Mouse (Mus musculus) liver, embryonic 11.5 days (tissue): ENCODE data around the gene Sbno1. TPM values are rescaled to one million over a fixed set of nuclear protein-coding genes. Genes with fewer than 3 reads are reported as not detected.
A peak's percentile ranks its signal among the peaks of the same experiment; 100 is the strongest.

Experiments used
- ATAC-seq: fragments of 200-750 bp; cut with Nextera tagmentation; replicated peaks from 2 replicates; pipeline ENCODE4 v1.8.0; 2017; ENCODE audit warnings: moderate number of reproducible peaks, mild to moderate bottlenecking, moderate TSS enrichment, moderate library complexity; ENCODE audit not compliant: low FRiP score
- DNase-seq: peaks from one replicate; pipeline ENCODE4 v3.0.0-alpha.2; 2017; ENCODE audit warnings: low spot score
- H3K27ac ChIP-seq: fragments of 300-500 bp; sonication (generic); 2 replicates; pipeline ENCODE4 v1.5.1; 2014; ENCODE audit warnings: mild to moderate bottlenecking, low read depth, low read length, control low read depth
- H3K27me3 ChIP-seq: fragments of 300-500 bp; sonication (generic); replicated peaks from 2 replicates; pipeline ENCODE4 v1.6.1; 2014; ENCODE audit warnings: low read length, mixed read lengths; ENCODE audit not compliant: control insufficient read depth, insufficient read depth
- H3K36me3 ChIP-seq: fragments of 300-500 bp; sonication (generic); 2 replicates; pipeline ENCODE4 v1.6.1; 2014; ENCODE audit warnings: mild to moderate bottlenecking, low read length, moderate library complexity, mixed read lengths; ENCODE audit not compliant: control insufficient read depth, insufficient read depth
- H3K4me1 ChIP-seq: fragments of 300-500 bp; sonication (generic); replicated peaks from 2 replicates; pipeline ENCODE4 v1.6.1; 2014; ENCODE audit warnings: low read length, mixed read lengths; ENCODE audit not compliant: control insufficient read depth, insufficient read depth
- H3K4me2 ChIP-seq: fragments of 300-500 bp; sonication (generic); 2 replicates; pipeline ENCODE4 v1.6.1; 2014; ENCODE audit warnings: mild to moderate bottlenecking, control low read depth, moderate library complexity
- H3K4me3 ChIP-seq: fragments of 300-500 bp; sonication (generic); 2 replicates; pipeline ENCODE4 v1.5.1; 2014; ENCODE audit warnings: low read depth, low read length, control low read depth
- H3K9ac ChIP-seq: fragments of 300-500 bp; sonication (generic); 2 replicates; pipeline ENCODE4 v1.6.1; 2014; ENCODE audit warnings: low read depth, low read length, control low read depth
- H3K9me3 ChIP-seq: fragments of 300-500 bp; sonication (generic); 2 replicates; pipeline ENCODE4 v1.6.1; 2016; ENCODE audit warnings: low read length, inconsistent platforms, mixed read lengths; ENCODE audit not compliant: control insufficient read depth
- WGBS: fragments of 180-500 bp; shearing (Covaris S2); extraction: QIAGEN DNeasy Blood & Tissue Kit; methylation state at CpG from one replicate; pipeline ENCODE4 v1.1.7; 2014; 5-methylcytosine and 5-hydroxymethylcytosine counted together
- microRNA-seq: library from miRNA; unstranded; fragments of <30 nt; microRNA quantifications from one replicate; pipeline ENCODE4, GENCODE M21; 2017; ENCODE audit warnings: borderline number of aligned reads
- polyA plus RNA-seq: library from polyadenylated mRNA; unstranded; fragments of >200 nt; fragmentation: Nextera tagmentation; extraction: Ambion mirVana; gene quantifications from 2 replicates; pipeline ENCODE4 v1.2.1, GENCODE M21; 2014

Gene Sbno1
- polyA plus RNA-seq, 1 experiment from 2014 or later: 86.4 TPM

- peaks cover 15% of the 10 kb centered on the region for H3K4me1 ChIP-seq
- peak within 1 kb of the TSS; percentile 96 for H3K4me2 ChIP-seq
- ATAC-seq: peak; percentile 98
- peak within 1 kb of the TSS; percentile 64 for H3K4me3 ChIP-seq
- H3K27ac ChIP-seq: peak within 1 kb of the TSS; percentile 84
- under 1% methylated on average over 72 of the region's 72 CpGs for WGBS
- no peaks in the 10 kb centered on the region for H3K36me3 ChIP-seq
- H3K27me3 ChIP-seq: no peaks in the 10 kb centered on the region
- H3K9me3 ChIP-seq: no peaks in the 10 kb centered on the region
- DNase-seq: peak; percentile 99
- peak within 1 kb of the TSS; percentile 79 for H3K9ac ChIP-seq
Observed at GRCm38 (mm10) chr5:124327510-124328364, 98.1 kb downstream of the Sbno1 start, which contains the start of the genes Mphosph9 and 2810006K23Rik. Gene Mphosph9 (minus strand): TSS chr5:124327972. Gene 2810006K23Rik (plus strand): TSS chr5:124328089.

- 1% methylated on average over 8 of the region's 8 CpGs for WGBS
- peak overlapping the region; percentile 84; the same call in 1 of the 2 replicates for H3K27ac ChIP-seq
- peaks cover 15% of the 10 kb centered on the region for H3K4me1 ChIP-seq
- DNase-seq (no peak), ATAC-seq (no peak)
- no peaks in the 10 kb centered on the region for H3K27me3 ChIP-seq
- peak overlapping the region; percentile 64 for H3K4me3 ChIP-seq
- H3K36me3 ChIP-seq: peaks cover under 1% of the 10 kb centered on the region; the same call in 1 of the 2 replicates
- peak overlapping the region; percentile 96 for H3K4me2 ChIP-seq
- H3K9me3 ChIP-seq: no peaks in the 10 kb centered on the region
- peak overlapping the region; percentile 79 for H3K9ac ChIP-seq
Observed at GRCm38 (mm10) chr5:124326829-124327228, 99.0 kb downstream of the Sbno1 start.

Small RNA genes within 50 kb of the gene (microRNA-seq; reads per million reads assigned to microRNA genes)
- gene Gm27486: not detected

Other genes starting within 250 kb of the Sbno1 start
- gene Pitpnm2, start 176.2 kb downstream of the Sbno1 start, polyA plus RNA-seq: 5.1 and 5.9 TPM in 2 replicates
- gene Mphosph9, start 98.0 kb downstream of the Sbno1 start, polyA plus RNA-seq: 12.6 and 13.1 TPM in 2 replicates
- gene 2810006K23Rik, start 97.9 kb downstream of the Sbno1 start, polyA plus RNA-seq: 14.6 and 15.5 TPM in 2 replicates
- 97.9 and 124 TPM in 2 replicates for gene Cdk2ap1, start 62.9 kb downstream of the Sbno1 start, polyA plus RNA-seq
- 132 and 145 TPM in 2 replicates for gene Kmt5a, start 13.9 kb upstream of the Sbno1 start, polyA plus RNA-seq
- gene Rilpl2, start 52.4 kb upstream of the Sbno1 start, polyA plus RNA-seq: 18.7 and 19.8 TPM in 2 replicates
- gene Snrnp35, start 57.1 kb upstream of the Sbno1 start, polyA plus RNA-seq: 13.6 and 14.0 TPM in 2 replicates
- gene Rilpl1, start 105.4 kb upstream of the Sbno1 start, polyA plus RNA-seq: 9.8 and 10.6 TPM in 2 replicates
- gene Tmed2, start 114.7 kb upstream of the Sbno1 start, polyA plus RNA-seq: 521 and 566 TPM in 2 replicates
- 18.9 and 19.6 TPM in 2 replicates for gene Ddx55, start 126.9 kb upstream of the Sbno1 start, polyA plus RNA-seq
- gene Eif2b1, start 153.1 kb upstream of the Sbno1 start, polyA plus RNA-seq: 119 and 123 TPM in 2 replicates
- gene Gtf2h3, start 153.1 kb upstream of the Sbno1 start, polyA plus RNA-seq: 69.7 and 69.9 TPM in 2 replicates
- gene Atp6v0a2, start 202.6 kb upstream of the Sbno1 start, polyA plus RNA-seq: 31.2 and 36.0 TPM in 2 replicates